Mouse (Mus musculus) stomach, postnatal 0 days (tissue): ENCODE measurements around the gene Fxyd1.

ENCODE experiments used
- CTCF ChIP-seq: IDR thresholded peaks from 2 replicates; pipeline ENCODE4 v1.5.1; 2016; ENCODE audit warnings: antibody characterized with exemption, low read depth, mild to moderate bottlenecking, moderate library complexity
- EP300 ChIP-seq: optimal IDR thresholded peaks from 2 replicates; pipeline ENCODE3; 2016; ENCODE audit warnings: antibody characterized with exemption

- TF ChIP-seq EP300: no peak
- peak; percentile 19; the same call in 1 of the 2 replicates for TF ChIP-seq CTCF
Observed at GRCm38 (mm10) chr7:31049135-31049845, 7.7 kb downstream of the Fxyd1 start.
